Mouse (Mus musculus): Measurements from ENCODE around the gene Nudt8.
A peak's percentile ranks its signal among the peaks of the same experiment; 100 is the strongest.

DNA sequence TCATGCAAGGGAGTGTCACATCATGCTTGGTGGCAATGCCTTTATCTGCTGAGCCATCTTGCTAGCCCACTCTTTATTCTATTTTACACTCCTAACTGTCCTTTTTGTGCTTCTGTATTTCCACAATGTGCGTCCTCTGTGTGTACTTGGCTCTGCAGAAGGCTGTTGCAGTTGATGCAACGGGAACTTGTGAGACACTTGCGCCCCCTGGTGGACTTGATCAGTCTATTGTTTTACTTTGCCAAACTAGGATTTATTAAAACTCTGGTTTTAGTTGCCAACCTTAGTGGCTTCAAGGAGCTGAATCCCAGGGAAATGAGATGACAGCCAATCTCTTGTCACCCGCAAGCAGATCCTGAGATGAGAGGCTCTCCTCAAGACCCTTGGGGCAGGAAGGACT, 47.5 kb downstream of the Nudt8 start:
- TF ChIP-seq ZC3H11A (IDR thresholded peaks at IDR 0.05; ENCODE audit: borderline replicate concordance, low read depth, low read length) (peak; percentile 70; the same call in 1 of the 2 replicates), HCFC1 (IDR thresholded peaks at IDR 0.05; ENCODE audit: borderline replicate concordance, insufficient read depth, low read length) (no peak), MAFK (IDR thresholded peaks at IDR 0.05; ENCODE audit: insufficient read depth, low read depth, low read length) (no peak)
